Mouse (Mus musculus) thymus, adult 2 months (tissue): ENCODE data around the gene Gm49394.

Source experiments
- CTCF ChIP-seq: fragments of 200-500 bp; IDR thresholded peaks from 2 replicates; pipeline ENCODE4 v1.5.1; 2012; ENCODE audit warnings: mild to moderate bottlenecking, control low read depth, low read length, moderate library complexity, borderline replicate concordance; ENCODE audit not compliant: control insufficient read depth, poor library complexity, insufficient read depth; ENCODE audit errors: extremely low read depth
- POLR2A ChIP-seq: fragments of 200-500 bp; IDR thresholded peaks from 2 replicates; pipeline ENCODE4 v1.6.1; 2012; ENCODE audit warnings: mild to moderate bottlenecking, low read length, control low read depth, moderate library complexity; ENCODE audit not compliant: control insufficient read depth, poor library complexity, insufficient read depth; ENCODE audit errors: extremely low read depth

GRCm38 (mm10) chr7:142600921-142601320, 68.8 kb downstream of the Gm49394 start:
- TF ChIP-seq POLR2A = no peak
- TF ChIP-seq CTCF = no peak
